Mouse (Mus musculus): ENCODE results near the gene App. TPM values are rescaled to one million over a fixed set of nuclear protein-coding genes. Genes with fewer than 3 reads are reported as not detected.
A peak's percentile ranks its signal among the peaks of the same experiment; 100 is the strongest.

Gene App
- polyA plus RNA-seq, 1 experiment from 2014 or later, result 287 TPM

- no peak overlapping the region for H3K9ac ChIP-seq (replicated peaks; ENCODE audit: low read depth, low read length)
- no peak overlapping the region for H3K4me3 ChIP-seq (replicated peaks; ENCODE audit: low read length)
- no peak overlapping the region for H3K4me2 ChIP-seq (ENCODE audit: low read length)
- H3K36me3 ChIP-seq (ENCODE audit: control insufficient read depth, insufficient read depth), result peaks cover 20% of the 10 kb centered on the region
- no peaks in the 10 kb centered on the region for H3K9me3 ChIP-seq (ENCODE audit: control insufficient read depth, low read length)
- H3K4me1 ChIP-seq (replicated peaks; ENCODE audit: control insufficient read depth, insufficient read depth, low read length), result no peaks in the 10 kb centered on the region; the same call in 1 of the 2 replicates
- H3K27me3 ChIP-seq (replicated peaks; ENCODE audit: control insufficient read depth, insufficient read depth, low read length), result no peaks in the 10 kb centered on the region
- H3K27ac ChIP-seq (ENCODE audit: low read length), result no peak overlapping the region
- ATAC-seq, result no peak
- 80% methylated on average over 7 of the region's 7 CpGs for WGBS
These were observed 155.7 kb downstream of the App start for GRCm38 (mm10) chr16:85017845-85018244.

GRCm38 (mm10) chr16:85012695-85013094, 160.9 kb downstream of the App start:
- WGBS, result 96% methylated on average over 3 of the region's 3 CpGs
- no peak for ATAC-seq
- H3K4me1 ChIP-seq (replicated peaks; ENCODE audit: control insufficient read depth, insufficient read depth, low read length), result 0 out of 2 replicates have a peak, but pooled peaks cover 2% of the 10 kb centered on the region
- H3K27me3 ChIP-seq (replicated peaks; ENCODE audit: control insufficient read depth, insufficient read depth, low read length), result no peaks in the 10 kb centered on the region
- no peak overlapping the region for H3K27ac ChIP-seq (ENCODE audit: low read length)
- H3K9ac ChIP-seq (replicated peaks; ENCODE audit: low read depth, low read length), result no peak overlapping the region
- H3K9me3 ChIP-seq (ENCODE audit: control insufficient read depth, low read length), result no peaks in the 10 kb centered on the region
- peaks cover 28% of the 10 kb centered on the region for H3K36me3 ChIP-seq (ENCODE audit: control insufficient read depth, insufficient read depth)
- H3K4me2 ChIP-seq (ENCODE audit: low read length), result no peak overlapping the region
- no peak overlapping the region for H3K4me3 ChIP-seq (replicated peaks; ENCODE audit: low read length)

- Histone ChIP-seq H3K27me3 (replicated peaks; ENCODE audit: control insufficient read depth, insufficient read depth, low read length) (no peaks in the 10 kb centered on the region), H3K27ac (ENCODE audit: low read length) (no peak overlapping the region), H3K4me2 (ENCODE audit: low read length) (no peak overlapping the region), H3K4me1 (replicated peaks; ENCODE audit: control insufficient read depth, insufficient read depth, low read length) (0 out of 2 replicates have a peak, but pooled peaks cover 2% of the 10 kb centered on the region), H3K9ac (replicated peaks; ENCODE audit: low read depth, low read length) (no peak overlapping the region), H3K4me3 (replicated peaks; ENCODE audit: low read length) (no peak overlapping the region), H3K36me3 (ENCODE audit: control insufficient read depth, insufficient read depth) (peaks cover 28% of the 10 kb centered on the region), H3K9me3 (ENCODE audit: control insufficient read depth, low read length) (no peaks in the 10 kb centered on the region)
- peak; percentile 36; the same call in 1 of the 2 replicates for ATAC-seq
- 45% methylated on average over 5 of the region's 5 CpGs for WGBS
These were observed 161.4 kb downstream of the App start for GRCm38 (mm10) chr16:85012172-85012571.

- H3K36me3 ChIP-seq (ENCODE audit: control insufficient read depth, insufficient read depth), result peaks cover 28% of the 10 kb centered on the region
- no peaks in the 10 kb centered on the region for H3K9me3 ChIP-seq (ENCODE audit: control insufficient read depth, low read length)
- no peak overlapping the region for H3K4me2 ChIP-seq (ENCODE audit: low read length)
- ATAC-seq, result peak; percentile 74
- H3K27ac ChIP-seq (ENCODE audit: low read length), result no peak overlapping the region
- H3K4me3 ChIP-seq (replicated peaks; ENCODE audit: low read length), result no peak overlapping the region
- 52% methylated on average over 2 of the region's 2 CpGs for WGBS
- no peak overlapping the region for H3K9ac ChIP-seq (replicated peaks; ENCODE audit: low read depth, low read length)
- 0 out of 2 replicates have a peak, but pooled peaks cover 2% of the 10 kb centered on the region for H3K4me1 ChIP-seq (replicated peaks; ENCODE audit: control insufficient read depth, insufficient read depth, low read length)
- no peaks in the 10 kb centered on the region for H3K27me3 ChIP-seq (replicated peaks; ENCODE audit: control insufficient read depth, insufficient read depth, low read length)
These were observed 162.9 kb downstream of the App start for GRCm38 (mm10) chr16:85010651-85011050.

GRCm38 (mm10) chr16:85008866-85009645, 164.5 kb downstream of the App start:
- no peak overlapping the region for H3K9ac ChIP-seq (replicated peaks; ENCODE audit: low read depth, low read length)
- no peak overlapping the region for H3K4me2 ChIP-seq (ENCODE audit: low read length)
- 64% methylated on average over 9 of the region's 9 CpGs for WGBS
- peaks cover 18% of the 10 kb centered on the region for H3K36me3 ChIP-seq (ENCODE audit: control insufficient read depth, insufficient read depth)
- H3K27me3 ChIP-seq (replicated peaks; ENCODE audit: control insufficient read depth, insufficient read depth, low read length), result no peaks in the 10 kb centered on the region
- H3K4me1 ChIP-seq (replicated peaks; ENCODE audit: control insufficient read depth, insufficient read depth, low read length), result 0 out of 2 replicates have a peak, but pooled peaks cover 2% of the 10 kb centered on the region
- no peak for ATAC-seq
- no peak overlapping the region for H3K4me3 ChIP-seq (replicated peaks; ENCODE audit: low read length)
- no peak overlapping the region for H3K27ac ChIP-seq (ENCODE audit: low read length)
- H3K9me3 ChIP-seq (ENCODE audit: control insufficient read depth, low read length), result no peaks in the 10 kb centered on the region

- no peaks in the 10 kb centered on the region for H3K9me3 ChIP-seq (ENCODE audit: control insufficient read depth, low read length)
- peak; percentile 46 for ATAC-seq
- H3K4me3 ChIP-seq (replicated peaks; ENCODE audit: low read length), result no peak overlapping the region
- peak overlapping the region; percentile 67 for H3K27ac ChIP-seq (ENCODE audit: low read length)
- no peak overlapping the region for H3K4me2 ChIP-seq (ENCODE audit: low read length)
- H3K36me3 ChIP-seq (ENCODE audit: control insufficient read depth, insufficient read depth), result 0 out of 2 replicates have a peak, but pooled peaks cover 3% of the 10 kb centered on the region
- H3K27me3 ChIP-seq (replicated peaks; ENCODE audit: control insufficient read depth, insufficient read depth, low read length), result no peaks in the 10 kb centered on the region
- 58% methylated on average over 5 of the region's 5 CpGs for WGBS
- H3K9ac ChIP-seq (replicated peaks; ENCODE audit: low read depth, low read length), result no peak overlapping the region
- H3K4me1 ChIP-seq (replicated peaks; ENCODE audit: control insufficient read depth, insufficient read depth, low read length), result peaks cover 2% of the 10 kb centered on the region; the same call in 1 of the 2 replicates
These were observed 171.5 kb downstream of the App start for GRCm38 (mm10) chr16:85001939-85002556.

GRCm38 (mm10) chr16:85000304-85000703, 173.3 kb downstream of the App start:
- H3K9me3 ChIP-seq (ENCODE audit: control insufficient read depth, low read length), result no peaks in the 10 kb centered on the region
- 88% methylated on average over 7 of the region's 7 CpGs for WGBS
- no peak overlapping the region for H3K4me2 ChIP-seq (ENCODE audit: low read length)
- H3K9ac ChIP-seq (replicated peaks; ENCODE audit: low read depth, low read length), result no peak overlapping the region
- ATAC-seq, result no peak
- H3K4me3 ChIP-seq (replicated peaks; ENCODE audit: low read length), result no peak overlapping the region
- 0 out of 2 replicates have a peak, but pooled peaks cover 5% of the 10 kb centered on the region for H3K36me3 ChIP-seq (ENCODE audit: control insufficient read depth, insufficient read depth)
- no peak overlapping the region for H3K27ac ChIP-seq (ENCODE audit: low read length)
- H3K27me3 ChIP-seq (replicated peaks; ENCODE audit: control insufficient read depth, insufficient read depth, low read length), result no peaks in the 10 kb centered on the region
- peaks cover 2% of the 10 kb centered on the region; the same call in 1 of the 2 replicates for H3K4me1 ChIP-seq (replicated peaks; ENCODE audit: control insufficient read depth, insufficient read depth, low read length)

- Histone ChIP-seq H3K27ac (ENCODE audit: low read length) (no peak overlapping the region), H3K36me3 (ENCODE audit: control insufficient read depth, insufficient read depth) (peaks cover 5% of the 10 kb centered on the region; the same call in 1 of the 2 replicates), H3K9ac (replicated peaks; ENCODE audit: low read depth, low read length) (no peak overlapping the region), H3K27me3 (replicated peaks; ENCODE audit: control insufficient read depth, insufficient read depth, low read length) (no peaks in the 10 kb centered on the region), H3K4me3 (replicated peaks; ENCODE audit: low read length) (no peak overlapping the region), H3K4me1 (replicated peaks; ENCODE audit: control insufficient read depth, insufficient read depth, low read length) (peaks cover 2% of the 10 kb centered on the region; the same call in 1 of the 2 replicates), H3K9me3 (ENCODE audit: control insufficient read depth, low read length) (no peaks in the 10 kb centered on the region), H3K4me2 (ENCODE audit: low read length) (no peak overlapping the region)
- no peak for ATAC-seq
- 46% methylated on average over 3 of the region's 3 CpGs for whole genome bisulfite sequencing
These were observed 176.0 kb downstream of the App start for GRCm38 (mm10) chr16:84997551-84997950.

- H3K4me1 ChIP-seq (replicated peaks; ENCODE audit: control insufficient read depth, insufficient read depth, low read length), result no peaks in the 10 kb centered on the region
- no peak overlapping the region for H3K4me3 ChIP-seq (replicated peaks; ENCODE audit: low read length)
- no peak overlapping the region for H3K27ac ChIP-seq (ENCODE audit: low read length)
- no peaks in the 10 kb centered on the region for H3K27me3 ChIP-seq (replicated peaks; ENCODE audit: control insufficient read depth, insufficient read depth, low read length)
- peaks cover 2% of the 10 kb centered on the region; the same call in 1 of the 2 replicates for H3K36me3 ChIP-seq (ENCODE audit: control insufficient read depth, insufficient read depth)
- ATAC-seq, result no peak
- H3K9me3 ChIP-seq (ENCODE audit: control insufficient read depth, low read length), result no peaks in the 10 kb centered on the region
- H3K4me2 ChIP-seq (ENCODE audit: low read length), result no peak overlapping the region
- 43% methylated on average over 6 of the region's 6 CpGs for WGBS
- no peak overlapping the region for H3K9ac ChIP-seq (replicated peaks; ENCODE audit: low read depth, low read length)
These were observed 178.1 kb downstream of the App start for GRCm38 (mm10) chr16:84995441-84995867.

Data from forebrain, embryonic 16.5 days (tissue).